Mouse (Mus musculus): Measurements from ENCODE around the gene Atp6v0a4. TPM values are rescaled to one million over a fixed set of nuclear protein-coding genes. Genes with fewer than 3 reads are reported as not detected.

Atp6v0a4 gene
- polyA plus RNA-seq, 1 experiment from 2014 or later: 2.6 TPM

DNA sequence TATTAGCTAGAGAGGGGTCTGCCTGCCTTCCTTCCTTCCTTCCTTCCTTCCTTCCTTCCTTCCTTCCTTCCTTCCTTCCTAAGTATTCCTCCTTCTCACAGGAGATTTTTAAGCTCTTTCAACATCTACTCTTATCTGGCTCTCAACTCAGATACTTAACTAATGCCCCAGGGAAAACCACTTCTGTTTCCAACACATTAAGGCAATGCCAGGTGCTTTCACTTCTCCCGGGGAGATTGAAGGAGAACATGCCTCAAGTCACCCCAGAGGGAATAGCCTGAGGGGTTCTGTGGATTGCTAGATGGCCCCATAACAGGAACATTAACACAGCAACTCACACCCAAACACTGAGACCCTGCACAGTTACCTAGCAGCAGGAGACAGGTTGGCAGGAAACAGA, 96.6 kb downstream of the Atp6v0a4 start:
- 69% methylated on average over 1 of the region's 1 CpGs for WGBS
- H3K9ac ChIP-seq (ENCODE audit: low read depth, low read length): no peak overlapping the region

DNA sequence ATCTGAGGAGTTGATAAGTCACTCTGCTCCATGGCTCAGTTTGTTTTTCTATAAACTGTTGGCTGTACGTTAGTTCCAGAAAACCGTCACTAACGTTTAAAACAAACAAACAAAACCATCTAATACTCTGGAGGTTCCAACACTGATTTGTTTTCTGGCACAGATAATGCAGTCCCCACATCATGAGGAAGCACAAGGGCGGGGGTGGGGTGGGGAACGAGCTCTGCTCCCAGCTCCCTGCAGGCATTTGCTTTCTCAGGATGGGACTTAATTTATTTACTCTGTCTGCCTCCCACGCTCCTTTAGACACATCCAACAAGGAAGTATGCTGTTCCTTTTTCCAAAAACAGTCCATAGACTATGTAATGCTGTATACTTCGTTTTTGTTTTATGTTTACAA, 101.1 kb downstream of the Atp6v0a4 start:
- WGBS: 17% methylated on average over 7 of the region's 7 CpGs
- H3K9me3 ChIP-seq (ENCODE audit: control insufficient read depth, low read length): no peaks in the 10 kb centered on the region
- peaks cover 4% of the 10 kb centered on the region for H3K4me1 ChIP-seq (ENCODE audit: control insufficient read depth, insufficient read depth, low read length)
- no peak overlapping the region for H3K9ac ChIP-seq (ENCODE audit: low read depth, low read length)
- no peak overlapping the region for H3K4me2 ChIP-seq (replicated peaks; ENCODE audit: low read depth, low read length)
- H3K27me3 ChIP-seq (ENCODE audit: control insufficient read depth, insufficient read depth, low read length): no peaks in the 10 kb centered on the region
- no peaks in the 10 kb centered on the region for H3K36me3 ChIP-seq (ENCODE audit: control insufficient read depth, insufficient read depth, low read length)
- H3K27ac ChIP-seq (ENCODE audit: low read depth, low read length): no peak overlapping the region
- peak; percentile 60; the same call in 1 of the 2 replicates for ATAC-seq (ENCODE audit: low FRiP score, low TSS enrichment)
- H3K4me3 ChIP-seq (ENCODE audit: low read length): no peak overlapping the region

More for the DNA sequence above, 96.6 kb downstream of the Atp6v0a4 start:
- Histone ChIP-seq H3K36me3 (ENCODE audit: control insufficient read depth, insufficient read depth, low read length) (no peaks in the 10 kb centered on the region), H3K27me3 (ENCODE audit: control insufficient read depth, insufficient read depth, low read length) (no peaks in the 10 kb centered on the region), H3K27ac (ENCODE audit: low read depth, low read length) (no peak overlapping the region), H3K4me1 (ENCODE audit: control insufficient read depth, insufficient read depth, low read length) (peaks cover 13% of the 10 kb centered on the region), H3K9me3 (ENCODE audit: control insufficient read depth, low read length) (no peaks in the 10 kb centered on the region), H3K4me2 (replicated peaks; ENCODE audit: low read depth, low read length) (no peak overlapping the region), H3K4me3 (ENCODE audit: low read length) (no peak overlapping the region)
- ATAC-seq (ENCODE audit: low FRiP score, low TSS enrichment): no peak

DNA sequence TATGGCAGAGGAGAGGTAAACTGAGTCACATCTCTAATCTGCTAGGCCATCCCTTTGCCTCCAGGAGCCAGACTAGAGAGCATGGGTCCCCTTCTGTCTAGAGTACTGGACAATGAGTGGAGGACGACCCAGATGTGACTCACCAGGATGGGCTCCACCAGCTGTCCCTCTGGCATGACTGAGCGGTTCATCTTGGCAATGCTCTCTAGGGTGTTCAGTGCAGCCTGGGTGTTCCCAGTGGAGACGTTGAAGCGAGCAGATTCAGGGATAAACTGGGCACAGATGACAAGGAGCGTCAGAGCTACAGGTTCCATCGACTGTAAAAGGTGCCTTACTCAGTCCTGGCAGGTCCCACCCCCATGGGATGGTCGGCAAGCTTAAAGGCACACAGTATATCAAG, 103.0 kb downstream of the Atp6v0a4 start:
- WGBS: 80% methylated on average over 7 of the region's 7 CpGs

DNA sequence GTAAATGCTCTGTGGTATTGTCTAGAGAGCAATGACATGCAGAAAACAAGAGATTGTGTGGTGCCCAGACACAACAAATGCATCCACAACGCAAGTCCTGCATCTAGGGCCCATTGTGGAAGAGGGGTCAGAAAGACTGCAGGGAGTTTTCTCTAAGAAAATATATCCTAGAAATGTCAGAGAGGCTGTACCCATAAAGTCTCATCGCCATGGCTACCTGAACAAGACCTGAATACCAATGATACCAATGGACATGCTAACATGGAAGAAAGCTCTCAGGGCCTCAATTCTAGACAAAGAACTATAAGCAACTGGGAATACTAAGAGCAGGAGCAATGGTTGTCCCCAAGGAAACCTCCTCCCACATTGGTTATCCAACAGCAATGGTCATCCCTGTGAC, 111.6 kb downstream of the Atp6v0a4 start:
- 88% methylated on average over 2 of the region's 2 CpGs for WGBS
- no peak overlapping the region for H3K4me2 ChIP-seq (replicated peaks; ENCODE audit: low read depth, low read length)

More for the DNA sequence above, 103.0 kb downstream of the Atp6v0a4 start:
- peaks cover 4% of the 10 kb centered on the region for H3K4me1 ChIP-seq (ENCODE audit: control insufficient read depth, insufficient read depth, low read length)
- no peaks in the 10 kb centered on the region for H3K27me3 ChIP-seq (ENCODE audit: control insufficient read depth, insufficient read depth, low read length)
- no peak overlapping the region for H3K27ac ChIP-seq (ENCODE audit: low read depth, low read length)
- H3K4me3 ChIP-seq (ENCODE audit: low read length): no peak overlapping the region
- no peak for ATAC-seq (ENCODE audit: low FRiP score, low TSS enrichment)
- H3K9me3 ChIP-seq (ENCODE audit: control insufficient read depth, low read length): no peaks in the 10 kb centered on the region
- H3K4me2 ChIP-seq (replicated peaks; ENCODE audit: low read depth, low read length): no peak overlapping the region
- no peak overlapping the region for H3K9ac ChIP-seq (ENCODE audit: low read depth, low read length)
- no peaks in the 10 kb centered on the region for H3K36me3 ChIP-seq (ENCODE audit: control insufficient read depth, insufficient read depth, low read length)

DNA sequence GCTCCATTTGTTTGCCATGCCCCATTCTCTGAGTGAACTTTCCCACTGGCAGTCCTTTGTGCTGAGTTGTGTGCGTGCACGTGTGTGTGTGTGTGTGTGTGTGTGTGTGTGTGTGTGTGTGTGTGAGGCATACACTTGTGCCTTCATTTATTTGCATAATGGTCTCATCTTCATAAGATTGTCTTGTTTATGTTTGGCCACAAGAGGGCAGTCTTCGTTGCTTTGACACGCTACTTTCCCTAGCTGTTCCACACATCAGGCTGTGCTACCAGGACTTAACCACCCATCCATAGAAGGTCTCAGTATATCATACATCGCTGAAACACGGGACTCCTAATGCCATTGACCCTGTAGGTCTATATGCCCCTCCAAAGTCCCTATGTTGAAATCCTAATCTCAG, 116.9 kb downstream of the Atp6v0a4 start:
- WGBS: 14% methylated on average over 6 of the region's 6 CpGs
- no peak overlapping the region for H3K9ac ChIP-seq (ENCODE audit: low read depth, low read length)
- no peaks in the 10 kb centered on the region for H3K4me1 ChIP-seq (ENCODE audit: control insufficient read depth, insufficient read depth, low read length)
- H3K36me3 ChIP-seq (ENCODE audit: control insufficient read depth, insufficient read depth, low read length): no peaks in the 10 kb centered on the region
- no peak overlapping the region for H3K4me2 ChIP-seq (replicated peaks; ENCODE audit: low read depth, low read length)
- no peaks in the 10 kb centered on the region for H3K9me3 ChIP-seq (ENCODE audit: control insufficient read depth, low read length)
- peak; percentile 78; the same call in 1 of the 2 replicates for ATAC-seq (ENCODE audit: low FRiP score, low TSS enrichment)
- H3K27ac ChIP-seq (ENCODE audit: low read depth, low read length): no peak overlapping the region
- H3K27me3 ChIP-seq (ENCODE audit: control insufficient read depth, insufficient read depth, low read length): no peaks in the 10 kb centered on the region
- H3K4me3 ChIP-seq (ENCODE audit: low read length): no peak overlapping the region

More for the DNA sequence above, 111.6 kb downstream of the Atp6v0a4 start:
- Histone ChIP-seq H3K4me1 (ENCODE audit: control insufficient read depth, insufficient read depth, low read length) (no peaks in the 10 kb centered on the region), H3K9ac (ENCODE audit: low read depth, low read length) (no peak overlapping the region), H3K4me3 (ENCODE audit: low read length) (no peak overlapping the region), H3K36me3 (ENCODE audit: control insufficient read depth, insufficient read depth, low read length) (no peaks in the 10 kb centered on the region), H3K9me3 (ENCODE audit: control insufficient read depth, low read length) (no peaks in the 10 kb centered on the region), H3K27me3 (ENCODE audit: control insufficient read depth, insufficient read depth, low read length) (no peaks in the 10 kb centered on the region), H3K27ac (ENCODE audit: low read depth, low read length) (no peak overlapping the region)
- ATAC-seq (ENCODE audit: low FRiP score, low TSS enrichment): no peak

Other genes with a start within 250 kb of the Atp6v0a4 start
- 10.2 and 17.8 TPM in 2 replicates for gene Svopl, start 77.6 kb downstream of the Atp6v0a4 start, polyA plus RNA-seq (2014; fragmentation: Nextera tagmentation; extraction: Ambion mirVana)
- 19.9 and 22.2 TPM in 2 replicates for gene Tmem213, start 15.3 kb downstream of the Atp6v0a4 start, polyA plus RNA-seq (2014; fragmentation: Nextera tagmentation; extraction: Ambion mirVana)
- gene D630045J12Rik, start 129.4 kb upstream of the Atp6v0a4 start, polyA plus RNA-seq (2014; fragmentation: Nextera tagmentation; extraction: Ambion mirVana): 7.9 and 12.3 TPM in 2 replicates
- gene Zc3hav1l, start 174.7 kb upstream of the Atp6v0a4 start, polyA plus RNA-seq (2014; fragmentation: Nextera tagmentation; extraction: Ambion mirVana): 10.9 and 14.9 TPM in 2 replicates
- gene Zc3hav1, start 230.0 kb upstream of the Atp6v0a4 start, polyA plus RNA-seq (2014; fragmentation: Nextera tagmentation; extraction: Ambion mirVana): 2.1 and 3.4 TPM in 2 replicates

Measured in kidney, embryonic 14.5 days (tissue).